Mouse (Mus musculus) lung, postnatal 25 days (tissue): Measurements from ENCODE around the gene Vps26a.
"Not testable (repeated sequence)": the region's sequence is repeated elsewhere in the genome, so short reads cannot be mapped to it uniquely, and the experiment has no call there.

Experiments used
- DNase-seq: peaks from one replicate; pipeline ENCODE4 v3.0.0; 2022; ENCODE audit warnings: low spot score

Vps26a gene

DNA sequence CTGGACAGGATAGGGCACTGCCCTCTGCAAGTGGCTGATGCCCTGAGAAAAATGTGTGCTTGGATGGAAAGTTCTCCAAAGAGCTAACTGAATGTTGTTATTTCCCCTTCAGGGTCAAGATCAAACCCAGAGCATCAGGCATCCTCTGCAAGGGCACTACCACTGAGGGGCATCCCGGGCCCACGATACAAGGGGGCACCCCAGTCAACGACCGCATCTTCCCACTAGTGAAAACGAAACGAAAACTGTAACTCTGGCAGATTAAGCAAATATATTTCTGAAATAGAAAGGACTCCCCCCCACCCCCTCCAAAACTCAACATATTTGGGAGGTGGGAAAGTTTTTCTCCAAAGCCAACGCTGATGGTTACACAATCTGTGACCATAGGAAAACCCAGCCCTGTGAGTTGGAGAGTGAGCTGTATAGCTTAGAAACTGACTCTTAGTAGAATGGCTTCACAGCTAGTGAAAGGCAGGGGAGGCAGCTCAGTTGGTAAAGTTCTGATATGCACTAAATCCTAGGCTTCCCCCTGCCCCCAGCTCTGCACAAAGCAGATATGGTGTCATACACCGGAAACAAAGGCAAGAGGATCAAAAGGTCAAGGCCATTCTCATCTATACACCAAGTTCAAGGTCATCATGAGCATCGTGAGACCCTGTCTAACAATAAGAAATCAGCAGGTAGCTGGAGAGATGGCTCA, 14.5 kb upstream of the Vps26a start:
- DNase-seq: no peak

DNA sequence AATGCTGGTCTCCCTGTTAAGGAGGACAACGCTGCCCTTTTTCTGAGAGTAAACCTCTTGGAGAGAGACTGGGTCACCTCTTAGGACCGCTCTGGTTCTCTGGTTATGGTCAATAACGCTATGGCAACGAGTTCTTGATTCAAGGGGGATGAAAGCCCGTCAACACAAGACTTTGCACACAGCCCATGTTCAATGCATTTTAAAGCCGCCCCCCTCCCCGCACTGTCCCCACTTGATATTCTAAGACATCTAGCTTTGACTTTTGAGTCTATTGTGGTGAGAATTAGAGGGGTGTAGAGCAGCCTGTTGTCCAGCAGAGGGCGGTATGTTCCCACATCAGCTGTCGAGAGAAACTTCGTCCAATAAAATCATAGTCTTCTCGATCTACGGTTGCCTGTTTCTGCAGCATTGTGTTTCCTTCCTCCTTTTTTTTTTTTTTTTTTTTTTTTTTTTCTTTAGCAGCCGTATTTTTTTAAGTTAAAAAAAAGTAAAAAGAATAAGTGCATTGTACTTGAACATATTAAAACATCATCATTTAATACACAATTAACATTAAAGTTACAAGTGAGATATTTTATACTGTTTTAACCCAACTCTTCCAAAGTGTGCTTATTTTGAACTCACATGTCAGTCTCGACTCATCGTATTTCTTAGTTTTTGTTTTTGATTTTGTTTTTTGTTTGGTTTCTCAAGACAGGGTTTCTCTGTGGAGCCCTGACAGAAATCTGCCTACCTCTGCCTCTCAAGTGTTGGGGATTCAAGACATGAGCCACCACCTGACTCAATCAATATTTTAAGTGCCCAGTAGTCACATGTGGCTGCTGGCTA, 13.7 kb upstream of the Vps26a start:
- peak; percentile 82 for DNase-seq

DNA sequence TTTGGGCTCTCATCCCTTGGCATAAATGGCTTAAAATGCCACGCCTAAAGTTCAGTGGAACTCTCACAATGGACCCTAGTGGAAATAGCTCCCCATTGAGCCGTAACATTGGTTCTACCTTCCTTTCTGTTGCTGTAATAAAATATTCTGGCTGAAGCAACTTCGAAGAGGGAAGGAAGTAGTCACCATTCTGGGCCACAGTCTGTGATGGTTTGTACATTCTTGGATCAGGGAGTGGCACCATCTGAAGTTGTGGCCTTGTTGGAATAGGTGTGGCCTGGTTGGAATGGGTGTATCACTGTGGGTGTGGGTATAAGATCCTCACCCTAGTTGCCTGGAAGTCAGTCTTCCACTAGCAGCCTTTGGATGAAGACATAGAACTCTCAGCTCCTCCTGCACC, 5.1 kb upstream of the Vps26a start:
- DNase-seq: not testable (repeated sequence)

DNA sequence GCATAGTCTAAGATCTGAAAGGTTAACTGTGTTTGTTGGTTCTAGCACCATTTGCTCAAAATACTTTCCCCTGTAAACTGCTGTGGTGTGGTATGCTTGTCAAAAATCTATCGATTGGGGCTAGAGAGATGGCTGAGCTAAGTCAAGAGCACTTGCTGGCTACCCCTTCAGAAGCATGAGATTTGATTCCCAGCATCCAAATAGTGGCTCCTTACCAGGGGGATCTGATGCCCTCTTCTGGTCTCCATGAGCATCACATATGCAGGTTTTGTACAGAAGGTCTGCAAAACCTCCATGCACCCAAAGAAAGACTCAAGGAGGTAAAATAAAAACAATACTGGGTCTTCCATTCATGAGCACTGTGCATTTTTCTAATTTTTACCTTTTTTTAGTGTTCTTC, 1.7 kb upstream of the Vps26a start:
- DNase-seq: peak; percentile 74

DNA sequence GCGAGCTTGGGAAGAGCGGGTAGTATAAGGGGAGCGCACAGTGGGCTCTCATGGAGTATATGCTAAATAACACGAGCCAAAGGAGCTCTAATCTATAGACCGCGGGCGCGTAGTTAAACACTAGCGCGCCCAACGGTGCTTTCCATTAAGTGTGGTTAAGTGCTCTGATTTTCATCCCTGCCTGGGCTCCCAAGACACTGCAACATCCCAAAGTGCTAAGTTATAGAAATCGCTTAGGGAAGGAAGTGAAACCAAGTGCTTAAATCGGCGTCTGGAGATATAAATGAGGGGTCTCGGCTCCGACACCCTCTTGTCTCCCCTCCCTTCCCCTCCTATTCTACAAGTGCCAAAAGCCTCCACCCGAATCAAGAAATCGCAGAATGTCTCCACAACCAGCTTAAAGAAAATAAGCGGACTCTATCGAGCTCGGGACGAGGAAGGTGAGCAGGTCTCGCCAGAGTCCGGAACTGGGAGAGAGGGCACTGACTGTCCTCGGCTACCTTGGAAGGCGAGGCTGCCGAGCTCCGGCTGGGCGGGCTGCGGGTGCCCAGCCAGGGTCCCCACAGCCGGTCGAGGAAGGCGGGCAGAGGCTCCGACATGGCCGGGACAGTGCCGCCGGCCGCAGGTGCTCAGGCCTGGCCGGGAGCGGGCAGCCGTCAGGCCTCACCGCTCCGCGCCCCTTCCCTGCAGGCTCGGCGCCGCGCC, 575 bp downstream of the Vps26a start:
- peak; percentile 44 for DNase-seq

DNA sequence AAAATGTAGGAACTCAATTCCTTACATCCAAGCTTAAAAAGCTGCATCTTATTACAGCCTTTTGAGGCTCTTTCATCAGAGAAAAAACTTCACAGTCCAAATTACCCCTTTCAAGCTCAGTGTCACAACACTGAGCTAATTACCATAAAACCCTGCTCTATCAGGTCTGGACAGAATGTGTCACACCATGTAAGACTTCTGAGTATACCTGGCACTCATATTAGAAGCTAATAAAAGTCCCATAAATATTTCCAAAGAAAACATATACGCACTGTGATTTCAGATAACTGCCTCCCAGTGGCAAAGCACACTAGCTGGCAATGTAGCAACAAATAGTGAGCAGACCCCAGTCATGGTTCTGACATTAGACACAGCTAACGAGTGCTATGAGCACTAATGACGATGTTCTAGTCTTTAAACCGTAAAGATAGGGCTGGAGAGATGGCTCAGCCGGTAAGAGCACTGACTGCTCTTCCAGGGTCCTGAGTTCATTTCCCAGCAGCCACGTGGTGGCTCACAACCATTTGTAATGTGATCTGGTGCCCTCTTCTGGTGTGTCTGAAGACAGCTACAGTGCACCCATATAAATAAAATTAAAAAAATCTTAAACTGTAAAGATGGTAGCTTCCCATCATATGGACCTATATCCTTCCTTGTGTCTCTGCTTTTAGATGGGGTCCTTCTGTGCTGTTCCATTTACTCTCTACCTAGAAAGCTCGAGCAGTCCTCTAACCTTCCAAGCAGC, 5.3 kb downstream of the Vps26a start:
- no peak for DNase-seq

DNA sequence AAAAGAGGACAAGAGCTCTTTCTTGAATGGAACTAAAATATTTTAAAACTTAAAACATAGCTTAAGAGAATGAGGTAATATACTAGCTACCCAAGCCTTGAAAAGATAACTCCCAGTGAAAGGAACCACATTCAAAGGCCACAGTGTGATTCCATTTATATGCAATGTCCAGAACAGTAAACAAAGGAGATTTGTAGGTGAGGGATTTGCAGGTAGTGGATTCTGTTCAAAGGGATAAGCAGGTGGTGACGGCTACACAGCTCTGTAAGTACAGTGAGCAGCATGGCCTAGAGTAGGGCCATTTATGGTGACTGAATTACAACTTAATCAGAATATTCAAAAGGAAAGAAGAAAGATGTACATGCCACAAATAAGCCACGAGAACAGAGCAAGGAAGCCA, 9.6 kb downstream of the Vps26a start:
- DNase-seq: no peak

DNA sequence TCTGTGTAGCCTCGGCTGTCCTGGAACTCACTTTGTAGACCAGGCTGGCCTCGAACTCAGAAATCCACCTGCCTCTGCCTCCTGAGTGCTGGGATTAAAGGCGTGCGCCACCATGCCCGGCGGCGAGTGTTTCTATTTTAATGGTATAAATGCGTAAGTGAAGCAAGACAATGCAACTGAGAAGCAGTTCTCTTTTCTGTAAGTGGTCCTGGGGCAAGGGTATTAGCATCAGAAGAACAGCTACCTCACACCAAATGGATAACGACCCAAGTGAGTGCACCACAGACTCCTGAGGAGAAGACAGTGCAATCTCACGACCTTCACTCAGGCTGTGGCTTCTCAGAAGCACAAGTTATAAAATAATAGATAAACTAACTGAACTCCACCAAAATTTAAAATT, 11.7 kb downstream of the Vps26a start:
- no peak for DNase-seq

DNA sequence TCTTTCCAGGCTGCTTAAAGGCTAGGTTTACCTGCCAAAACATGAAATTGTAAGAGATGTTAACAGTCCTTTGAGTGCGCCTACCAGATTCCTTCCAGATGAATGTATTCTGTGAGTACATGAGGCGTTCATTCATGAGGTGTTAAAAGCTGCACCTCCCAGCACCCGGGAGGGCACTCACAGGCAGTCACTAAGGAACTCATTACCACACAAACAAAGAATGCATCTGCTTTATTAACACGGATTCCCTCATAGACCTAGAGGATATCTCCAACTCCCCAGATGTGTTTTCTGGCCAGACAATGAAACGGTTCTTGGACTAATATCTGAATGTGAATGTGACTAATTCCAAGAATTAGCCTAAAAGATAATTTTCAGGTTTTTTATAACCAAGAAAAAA, 15.5 kb downstream of the Vps26a start:
- DNase-seq: no peak

DNA sequence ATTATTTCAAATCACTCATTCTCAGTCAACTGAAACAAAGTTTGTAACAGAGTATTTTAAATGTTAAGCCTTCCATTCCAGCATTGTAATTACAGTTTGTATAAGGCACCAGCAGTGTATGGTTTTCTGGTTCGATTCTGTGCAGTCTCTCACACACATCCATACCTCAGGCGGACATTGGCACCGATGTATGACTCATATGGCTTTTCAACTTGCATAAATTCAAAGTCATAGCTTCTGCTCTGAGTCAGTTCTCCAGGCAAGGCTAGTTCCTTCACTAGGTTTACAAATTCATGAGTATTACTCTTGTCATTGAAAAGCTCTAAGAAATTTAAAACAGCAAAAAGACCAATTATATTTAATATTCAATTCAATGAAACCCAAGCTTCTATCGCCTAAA, 16.9 kb downstream of the Vps26a start:
- DNase-seq: no peak

DNA sequence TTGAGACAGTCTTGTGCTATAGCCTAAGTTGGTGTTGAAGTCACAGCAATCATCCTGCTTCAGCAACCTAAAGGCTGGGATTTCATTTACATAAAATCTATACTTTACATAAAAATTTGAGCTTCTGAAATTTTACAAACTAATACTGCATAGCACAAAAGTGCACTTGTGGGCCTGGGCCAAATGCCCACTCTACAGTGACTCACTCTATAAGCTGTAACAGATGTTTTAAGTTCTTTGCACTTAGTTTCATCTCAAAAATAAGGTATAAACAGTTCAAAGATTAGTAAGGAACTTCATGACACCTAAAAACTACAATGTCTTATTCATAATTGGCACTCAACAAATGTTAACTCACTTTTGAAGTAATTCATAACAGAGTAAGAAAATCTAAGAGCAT, 25.3 kb downstream of the Vps26a start:
- no peak for DNase-seq

DNA sequence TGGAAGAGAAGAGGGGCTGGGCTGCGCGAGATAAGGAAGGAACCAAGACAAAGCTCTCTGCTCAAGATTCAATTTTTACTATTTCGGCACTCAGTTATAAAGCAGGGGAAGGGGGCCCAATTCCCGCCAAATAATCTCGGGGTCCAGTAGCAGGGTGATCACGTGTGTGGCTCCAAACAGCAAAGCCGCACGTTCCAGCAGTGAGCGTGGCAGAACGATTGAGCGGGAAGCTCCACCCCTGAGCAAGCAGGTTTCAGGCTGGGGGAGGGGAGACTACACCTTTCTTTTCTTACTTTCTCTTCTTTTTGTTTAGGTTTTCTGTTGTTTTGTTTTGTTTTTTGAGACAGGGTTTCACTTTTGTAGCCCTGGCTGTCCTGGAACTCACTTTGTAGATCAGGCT, 34.6 kb downstream of the Vps26a start:
- not testable (repeated sequence) for DNase-seq

DNA sequence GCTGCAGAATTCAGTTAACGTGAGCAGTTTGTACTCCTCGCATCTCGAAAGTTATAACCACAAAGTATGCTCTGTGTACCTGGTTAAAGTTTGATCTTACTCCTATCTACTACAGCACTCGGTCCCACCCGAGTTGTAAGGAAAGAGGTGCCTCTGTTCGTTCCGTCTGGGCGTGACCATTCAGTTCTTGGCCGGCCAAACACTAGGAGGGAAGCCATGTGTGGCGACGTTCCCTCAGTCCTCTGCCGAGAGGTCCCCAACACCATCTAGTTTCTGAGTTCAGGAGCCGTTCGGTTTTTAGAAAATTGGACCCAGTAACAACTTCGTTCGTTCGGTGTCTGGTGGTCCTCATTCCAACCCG, 36.3 kb downstream of the Vps26a start:
- DNase-seq: no peak

DNA sequence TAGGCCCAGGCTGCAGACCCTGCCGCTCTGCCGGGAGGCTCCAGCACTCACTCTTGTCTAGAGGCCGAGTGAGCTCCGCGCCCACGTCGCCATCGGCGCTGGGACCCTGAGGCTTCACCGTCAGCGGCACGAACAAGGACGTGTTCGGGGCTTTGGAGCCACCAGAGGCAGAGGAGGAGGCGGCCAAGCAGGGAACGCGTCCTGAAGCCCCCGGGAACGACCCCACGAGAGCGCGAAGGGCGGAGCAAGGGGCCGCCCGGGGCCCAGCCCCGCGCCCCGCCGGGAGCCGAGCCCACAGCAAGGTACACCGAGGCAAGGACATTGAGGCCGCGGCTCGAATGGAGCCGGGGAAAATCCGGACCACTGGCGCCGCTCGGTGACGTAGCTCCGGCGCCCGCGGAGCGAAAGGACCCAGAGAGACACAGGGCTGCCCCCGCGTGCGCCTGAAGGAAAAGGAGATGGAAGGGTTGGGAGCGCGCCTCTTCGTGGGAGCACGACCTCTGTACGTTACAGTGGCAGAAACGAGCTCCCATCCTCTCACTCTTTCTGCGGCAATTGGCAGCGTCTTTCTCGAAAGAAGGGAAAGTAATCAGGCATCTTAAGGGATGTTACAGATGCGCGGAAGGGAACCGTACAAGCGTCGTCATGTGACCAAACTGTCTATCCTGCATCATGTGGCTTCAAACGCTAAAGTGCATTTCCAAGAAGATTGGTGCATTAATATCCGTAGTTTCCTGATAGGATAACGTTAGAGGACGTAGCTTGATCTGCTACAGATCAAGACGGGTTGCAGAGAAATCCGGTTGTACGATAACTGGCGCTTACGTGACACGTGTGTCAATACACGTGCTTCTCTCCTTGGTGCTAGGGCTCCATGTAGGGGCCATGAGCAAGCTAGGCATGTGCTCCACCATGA, 37.0 kb downstream of the Vps26a start, which contains the start of the genes 4930507D05Rik and Supv3l1:
4930507D05Rik (plus strand) TSS at position 126 of the 916 bp plus-strand sequence.
Supv3l1 (minus strand) TSS at position 375 of the 916 bp plus-strand sequence.
- DNase-seq: peak; percentile 87

DNA sequence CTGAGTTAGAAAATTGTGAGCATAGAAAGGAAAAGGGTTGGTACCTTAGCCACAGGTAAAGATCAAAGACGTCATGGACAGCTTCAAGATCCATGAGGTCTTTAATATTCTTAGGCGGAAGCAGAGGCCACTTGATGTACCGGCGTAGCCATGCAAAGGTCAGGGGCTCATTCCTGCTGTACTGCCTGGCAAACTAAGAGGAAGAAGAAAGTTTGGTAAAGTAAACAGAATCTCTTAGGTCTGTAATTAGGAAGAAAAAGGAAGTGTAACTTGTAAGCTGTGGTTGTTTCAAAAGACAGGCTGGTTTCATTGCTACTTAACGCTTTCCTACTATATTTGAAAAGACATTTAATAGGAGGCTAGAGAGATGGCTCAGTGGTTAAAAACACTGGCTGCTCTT, 56.2 kb downstream of the Vps26a start:
- DNase-seq: peak; percentile 3

DNA sequence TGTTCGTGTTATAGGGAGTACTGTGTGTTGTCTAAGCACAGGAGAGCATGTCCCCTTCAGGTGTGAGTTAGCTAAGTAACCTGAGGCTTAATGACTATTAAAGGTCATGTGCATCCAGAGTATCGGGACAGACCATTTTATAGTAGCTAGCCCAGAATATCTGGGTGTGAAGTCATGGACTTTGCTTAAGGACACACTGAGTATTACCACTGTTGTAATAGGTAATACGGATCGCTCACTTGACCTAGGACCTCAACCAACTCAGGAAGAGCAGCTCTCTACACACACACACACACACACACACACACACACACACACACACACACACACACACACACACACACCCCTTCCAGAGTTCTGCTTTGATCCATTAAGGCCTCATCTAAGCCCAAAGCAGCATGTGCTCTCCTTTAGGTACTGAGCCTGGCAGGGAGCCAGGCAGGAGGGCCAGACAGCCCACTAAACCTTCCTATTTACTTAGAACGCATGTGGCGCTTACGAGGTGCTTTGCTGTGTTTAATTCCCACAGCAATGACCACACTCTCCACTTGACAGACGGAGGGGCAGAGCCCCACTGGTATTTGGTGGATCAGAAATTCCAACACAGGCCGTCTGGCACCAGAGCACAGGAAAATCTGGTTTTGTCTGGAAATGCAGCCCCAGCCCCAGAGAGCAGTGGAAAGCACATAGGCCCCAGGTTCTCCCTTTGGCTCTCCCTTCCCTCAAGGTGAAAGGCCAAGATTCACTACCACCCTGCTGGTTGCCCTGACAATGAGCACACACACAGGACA, 61.3 kb downstream of the Vps26a start:
- DNase-seq: no peak

DNA sequence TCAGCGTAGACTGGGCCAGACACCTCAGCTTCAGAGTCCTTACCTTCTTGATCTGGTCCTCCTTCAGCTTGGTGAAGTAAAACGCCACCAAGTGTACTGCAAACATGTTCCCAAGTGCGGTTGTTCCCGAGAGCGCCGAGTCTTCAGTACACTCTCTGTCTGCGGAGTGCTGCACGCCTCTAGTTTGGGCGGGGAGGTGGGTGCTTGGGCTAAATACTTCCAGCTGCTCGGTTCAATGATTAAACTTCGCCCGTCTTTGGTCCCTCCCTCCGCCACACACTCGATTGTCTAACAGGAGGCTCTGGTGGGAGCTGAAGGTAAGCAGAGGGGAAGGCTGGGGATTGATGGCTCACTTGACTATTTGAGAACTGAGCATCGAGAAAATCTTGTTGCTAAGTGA, 64.3 kb downstream of the Vps26a start, which contains the start of gene Hkdc1:
Hkdc1 (minus strand) TSS at position 237 of the 400 bp plus-strand sequence.
- DNase-seq: peak; percentile 61

DNA sequence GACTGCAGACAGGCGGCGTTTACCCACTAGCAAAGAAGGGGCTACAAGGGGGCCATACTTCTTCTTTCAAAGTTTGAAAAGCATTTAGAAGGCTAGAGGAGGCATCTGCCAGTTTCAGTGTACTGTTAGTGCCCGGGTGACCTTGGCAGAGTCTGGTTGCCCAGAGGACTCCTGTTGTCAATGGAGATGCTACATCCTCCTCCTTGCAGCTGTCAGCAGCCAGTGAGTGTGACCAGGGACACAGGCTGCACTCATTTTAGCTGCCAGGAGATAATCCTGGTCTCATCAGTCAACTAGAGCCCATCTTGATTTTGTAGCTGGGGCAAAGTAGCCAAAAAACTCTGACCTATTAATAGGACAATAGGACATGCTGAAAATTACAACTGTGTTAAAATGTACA, 65.5 kb downstream of the Vps26a start:
- DNase-seq: no peak

DNA sequence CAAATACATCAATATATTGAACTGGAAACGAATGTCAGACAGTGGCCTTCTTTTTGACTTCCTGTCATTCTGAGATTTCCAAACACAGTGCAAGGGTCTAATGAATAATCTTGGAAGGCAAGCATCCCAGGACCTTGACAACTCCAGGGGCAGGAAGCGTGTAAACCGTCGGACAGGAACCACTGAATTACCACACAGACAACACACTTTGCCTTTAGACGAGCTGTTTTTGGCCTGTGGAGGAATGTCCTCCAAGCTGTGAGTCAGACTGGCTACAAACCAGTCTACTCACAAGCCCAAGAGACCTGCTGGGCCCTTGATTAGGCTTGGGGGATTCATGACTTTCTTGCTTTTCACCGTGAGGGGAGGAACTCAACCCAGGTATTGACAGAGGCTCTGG, 66.2 kb downstream of the Vps26a start:
- DNase-seq: no peak

DNA sequence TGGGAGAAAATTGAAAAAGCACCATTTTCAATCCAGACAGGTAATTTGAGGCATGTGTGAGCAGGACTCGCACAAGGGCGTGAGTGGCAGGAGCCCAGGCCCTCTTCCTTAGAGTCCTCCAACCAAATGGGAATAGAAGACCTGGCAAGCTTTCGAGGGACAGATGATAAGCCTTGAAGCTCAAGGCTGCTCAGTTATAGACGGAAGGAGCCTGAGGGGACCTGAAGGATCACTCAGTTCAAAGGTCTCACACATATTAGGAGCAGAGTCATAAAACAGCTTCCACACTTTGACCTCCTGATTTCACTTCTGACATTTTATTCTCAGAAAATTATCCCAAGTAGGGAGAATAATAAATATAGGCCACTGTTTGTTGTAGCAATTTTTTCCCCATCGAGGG, 67.2 kb downstream of the Vps26a start:
- no peak for DNase-seq
